Mouse (Mus musculus) embryonic fibroblast, embryonic 13.5 days (primary cell): ENCODE results near the gene Slc4a5.

Experiments used
- CTCF ChIP-seq: IDR thresholded peaks from 2 replicates; pipeline ENCODE4 v1.5.1; 2011; ENCODE audit warnings: mild to moderate bottlenecking, control low read depth, low read length, moderate library complexity, borderline replicate concordance; ENCODE audit not compliant: insufficient read depth
- POLR2A ChIP-seq: IDR thresholded peaks from 2 replicates; pipeline ENCODE4 v1.6.1; 2011; ENCODE audit warnings: low read depth, mild to moderate bottlenecking, control low read depth, low read length, moderate library complexity

DNA sequence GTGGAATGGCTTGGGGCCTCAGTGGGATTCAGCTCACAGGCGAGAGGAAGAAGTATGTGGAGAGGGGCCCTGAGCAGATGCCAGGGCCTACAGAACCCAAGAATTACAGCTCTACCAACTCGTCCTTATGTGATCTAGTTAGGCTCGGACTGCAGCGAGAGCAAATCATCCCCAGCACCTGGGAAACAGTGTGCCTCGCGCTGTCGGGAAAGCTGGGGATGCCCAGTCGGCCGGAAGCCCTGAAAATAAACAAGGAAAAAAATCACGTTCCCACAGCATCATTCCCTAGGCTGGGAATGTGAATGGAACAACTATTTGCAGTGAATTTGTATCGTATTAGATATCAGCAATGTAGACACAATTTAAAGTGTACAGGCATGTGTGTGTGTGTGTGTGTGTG lies 13.3 kb upstream of the Slc4a5 start:
- TF ChIP-seq POLR2A (no peak), CTCF (no peak)
